Mouse (Mus musculus): ENCODE data around the gene Nt5c2.
"Not testable (repeated sequence)": the region's sequence is repeated elsewhere in the genome, so short reads cannot be mapped to it uniquely, and the experiment has no call there.

The Nt5c2 gene

DNA sequence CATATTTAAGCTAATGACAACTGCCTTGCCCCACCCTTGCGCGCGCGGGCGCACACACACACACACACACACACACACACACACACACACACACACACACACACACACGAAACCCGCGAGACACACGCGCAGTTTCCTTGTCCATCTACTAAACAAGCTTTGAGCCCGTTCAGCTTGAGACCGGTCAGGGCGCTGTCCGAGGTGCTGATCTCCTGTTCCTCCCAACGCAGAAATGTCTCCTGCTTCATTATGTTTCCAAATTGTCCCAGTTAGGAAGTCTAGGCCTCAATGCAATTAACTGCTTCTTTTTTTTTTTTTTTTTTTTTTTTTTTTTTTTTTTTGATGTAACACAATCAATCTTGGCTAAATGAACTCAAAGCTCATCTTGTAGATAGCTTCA is 1.5 kb upstream of the Nt5c2 start:
- DNase-seq (ENCODE audit: low spot score) = peak; percentile 20

DNA sequence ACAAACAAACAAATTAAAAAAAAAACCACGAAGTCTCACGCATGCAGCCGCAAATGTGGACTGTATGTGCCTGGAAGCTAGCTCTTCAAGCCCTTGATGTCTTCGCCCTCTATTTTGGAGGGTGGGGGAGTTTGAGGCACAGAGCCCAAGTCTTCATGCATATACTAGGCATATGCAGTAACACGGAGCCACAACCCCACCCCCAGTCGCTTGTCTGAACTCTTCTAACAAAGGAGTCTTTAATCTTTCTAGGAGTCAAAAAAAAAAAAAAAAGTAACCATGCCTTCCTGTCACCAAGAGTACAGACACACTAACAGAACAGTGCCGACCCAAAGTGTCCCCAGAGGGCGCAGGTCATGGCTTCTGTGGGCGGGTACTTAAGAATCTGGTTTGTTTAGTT is 1.0 kb upstream of the Nt5c2 start:
- no peak for DNase-seq (ENCODE audit: low spot score)

DNA sequence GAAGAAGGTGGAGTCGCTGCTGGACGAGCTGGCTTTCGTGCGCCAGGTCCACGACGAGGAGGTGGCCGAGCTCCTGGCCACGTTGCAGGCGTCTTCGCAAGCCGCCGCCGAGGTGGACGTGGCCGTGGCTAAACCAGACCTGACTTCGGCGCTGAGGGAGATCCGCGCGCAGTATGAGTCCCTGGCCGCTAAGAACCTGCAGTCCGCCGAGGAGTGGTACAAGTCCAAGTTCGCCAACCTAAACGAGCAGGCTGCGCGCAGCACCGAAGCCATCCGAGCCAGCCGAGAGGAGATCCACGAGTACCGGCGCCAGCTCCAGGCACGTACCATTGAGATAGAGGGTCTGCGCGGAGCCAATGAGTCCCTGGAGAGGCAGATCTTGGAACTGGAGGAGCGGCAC is 443 bp upstream of the Nt5c2 start:
- no peak for DNase-seq (ENCODE audit: low spot score)

DNA sequence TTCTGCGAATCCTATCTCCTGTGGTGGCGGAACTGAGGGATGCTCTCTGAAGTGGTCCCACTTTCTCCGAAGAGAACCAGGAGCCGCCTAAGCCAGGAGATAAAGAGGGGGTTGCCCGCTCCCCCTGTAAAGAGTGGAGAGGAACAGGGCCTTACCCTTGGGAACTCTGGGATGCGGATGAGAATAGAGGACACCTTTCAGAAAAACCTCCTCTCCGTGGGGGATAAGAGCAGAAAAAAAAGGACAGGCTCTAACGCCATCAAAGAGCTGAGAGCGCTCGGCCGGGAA is 850 bp downstream of the Nt5c2 start:
- DNase-seq (ENCODE audit: low spot score) = no peak

DNA sequence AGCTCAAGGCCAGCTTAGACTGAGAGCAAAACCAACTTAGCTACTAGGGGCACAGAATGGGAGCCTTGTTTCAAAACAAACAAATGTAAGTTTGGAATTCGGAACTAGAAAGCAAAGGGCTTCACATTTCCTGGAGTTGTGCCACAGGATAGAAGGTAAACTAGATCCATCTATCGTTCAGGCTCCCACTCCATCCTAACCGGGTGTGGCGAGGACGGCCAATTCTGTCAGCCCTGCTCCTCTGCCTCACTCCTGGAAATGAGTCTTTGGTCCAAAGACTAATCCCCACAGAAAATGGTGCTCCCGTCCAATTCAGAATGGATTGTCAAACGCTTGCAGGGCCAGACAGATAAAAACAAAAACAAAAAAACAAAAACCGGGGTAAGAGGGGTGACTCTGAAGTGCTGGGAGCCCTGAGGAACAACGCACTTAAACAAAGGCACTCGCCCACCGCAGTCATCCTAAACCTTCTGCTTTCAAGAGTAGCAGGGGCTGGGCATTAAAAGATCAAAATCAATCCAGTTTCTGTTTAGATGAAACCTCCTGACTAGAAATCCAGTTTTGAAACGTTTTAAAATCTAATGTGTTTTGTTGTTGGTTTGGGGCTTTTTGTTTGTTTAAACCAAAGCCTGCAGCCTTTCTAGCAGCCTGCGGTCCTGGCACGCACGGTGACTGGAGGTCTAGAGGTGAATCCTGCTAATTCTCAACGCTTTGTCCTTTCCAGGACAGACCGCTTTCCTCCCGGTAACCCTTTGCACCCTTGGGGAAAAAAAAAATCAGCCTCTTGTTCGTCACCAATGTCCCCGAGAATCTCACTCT is 1.4 kb downstream of the Nt5c2 start:
- DNase-seq (ENCODE audit: low spot score) = no peak

DNA sequence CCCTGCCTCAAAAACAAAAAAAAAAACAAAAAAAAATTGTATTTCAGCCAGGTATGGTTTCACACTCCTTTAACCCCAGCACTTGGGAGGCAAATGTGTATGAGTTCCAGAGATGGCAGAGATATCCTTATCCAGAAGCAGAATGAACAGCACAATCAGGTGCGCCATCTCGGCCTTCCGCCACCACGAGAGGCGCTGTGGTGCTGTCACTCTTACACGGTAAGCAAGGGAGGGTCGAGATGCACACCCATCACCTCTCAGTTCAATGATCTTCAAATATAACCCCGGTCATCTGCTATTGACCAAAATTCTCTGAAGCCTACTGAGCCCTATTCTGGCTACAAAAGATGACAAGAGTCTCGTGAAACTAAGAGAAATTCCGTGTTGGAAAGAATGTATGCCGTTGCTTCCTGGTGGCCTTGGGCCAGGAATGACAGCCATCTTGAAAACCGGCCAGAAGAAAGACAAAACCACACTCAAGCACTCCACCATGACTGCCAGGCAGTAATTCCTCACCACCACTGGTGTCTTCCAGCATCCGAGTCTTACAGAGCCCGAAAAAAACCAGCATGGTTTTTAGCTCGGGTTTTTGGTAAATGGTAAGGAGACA is 2.3 kb downstream of the Nt5c2 start:
- no peak for DNase-seq (ENCODE audit: low spot score)

DNA sequence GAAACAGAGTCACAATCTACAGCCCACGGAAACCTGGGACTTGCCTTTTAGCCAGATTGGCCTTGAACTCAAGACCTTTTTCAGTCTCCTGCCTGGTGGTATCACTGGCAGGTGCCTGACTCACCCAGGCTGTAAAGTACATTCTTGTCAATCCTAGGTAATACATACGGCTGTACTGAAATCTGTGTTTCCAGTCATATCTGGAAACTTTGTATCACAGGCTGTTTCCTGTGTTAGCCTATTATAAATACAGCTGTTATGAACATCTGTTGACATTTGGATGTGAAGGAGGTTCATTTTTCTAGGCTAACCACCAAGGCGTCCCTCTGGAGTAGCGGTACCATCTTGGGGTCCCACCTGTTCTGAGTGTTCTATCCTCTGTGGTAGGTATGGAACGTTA is 5.0 kb downstream of the Nt5c2 start:
- no peak for DNase-seq (ENCODE audit: low spot score)

DNA sequence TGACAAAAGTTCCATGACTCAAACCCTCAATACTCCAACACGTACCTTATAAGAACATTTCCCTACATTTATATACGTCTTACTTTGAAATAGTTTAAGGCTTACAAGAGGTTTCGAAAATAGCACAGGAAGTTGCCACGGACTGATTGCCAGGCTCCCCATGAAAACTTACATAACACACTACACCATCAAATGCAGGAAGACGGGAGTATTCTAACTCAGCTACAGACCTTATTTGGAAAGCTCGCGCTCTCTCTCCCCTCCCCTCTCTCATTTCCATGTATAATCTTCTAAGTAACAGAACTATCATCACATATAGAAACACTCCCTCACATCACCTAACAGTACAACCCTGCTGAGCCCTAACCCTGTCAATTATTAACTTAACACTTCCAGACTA is 5.5 kb downstream of the Nt5c2 start:
- DNase-seq (ENCODE audit: low spot score) = no peak

DNA sequence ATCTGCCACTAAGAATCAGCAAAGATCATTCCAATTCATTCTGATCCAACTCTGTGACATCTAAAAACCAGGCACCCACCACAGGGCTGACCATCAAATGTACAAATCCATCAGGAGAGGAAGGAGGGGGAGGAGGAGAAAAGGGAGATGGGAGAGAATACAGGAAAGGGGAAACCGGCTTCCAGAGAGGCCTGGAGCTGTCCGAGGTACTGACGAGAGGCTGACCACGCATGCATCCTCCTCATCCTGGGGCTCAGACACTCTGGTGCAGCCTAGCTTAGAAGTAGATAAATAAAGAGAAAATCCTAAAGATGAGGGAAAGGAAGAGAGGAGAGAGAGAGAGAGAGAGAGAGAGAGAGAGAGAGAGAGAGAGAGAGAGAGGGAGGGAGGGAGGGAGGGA is 8.6 kb downstream of the Nt5c2 start:
- no peak for DNase-seq (ENCODE audit: low spot score)

DNA sequence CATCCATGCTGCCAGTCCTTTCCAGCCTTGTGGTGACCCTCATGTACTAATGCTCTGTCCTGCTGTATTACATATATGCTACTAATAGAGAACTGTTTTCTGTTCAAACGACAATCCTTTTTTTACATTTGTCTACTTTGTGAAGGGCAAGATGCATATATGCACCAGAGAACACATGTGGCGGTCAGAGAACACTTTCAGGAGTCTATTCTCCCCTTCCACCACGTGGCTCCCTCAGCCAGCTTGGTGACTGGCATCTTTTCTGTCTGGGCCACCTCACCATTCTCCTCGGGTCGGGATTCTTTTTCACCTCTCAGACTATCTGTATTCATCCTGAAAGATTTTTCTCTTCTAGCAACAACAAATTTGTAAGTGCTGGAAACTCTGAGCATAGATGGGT is 9.1 kb downstream of the Nt5c2 start:
- DNase-seq (ENCODE audit: low spot score) = no peak

DNA sequence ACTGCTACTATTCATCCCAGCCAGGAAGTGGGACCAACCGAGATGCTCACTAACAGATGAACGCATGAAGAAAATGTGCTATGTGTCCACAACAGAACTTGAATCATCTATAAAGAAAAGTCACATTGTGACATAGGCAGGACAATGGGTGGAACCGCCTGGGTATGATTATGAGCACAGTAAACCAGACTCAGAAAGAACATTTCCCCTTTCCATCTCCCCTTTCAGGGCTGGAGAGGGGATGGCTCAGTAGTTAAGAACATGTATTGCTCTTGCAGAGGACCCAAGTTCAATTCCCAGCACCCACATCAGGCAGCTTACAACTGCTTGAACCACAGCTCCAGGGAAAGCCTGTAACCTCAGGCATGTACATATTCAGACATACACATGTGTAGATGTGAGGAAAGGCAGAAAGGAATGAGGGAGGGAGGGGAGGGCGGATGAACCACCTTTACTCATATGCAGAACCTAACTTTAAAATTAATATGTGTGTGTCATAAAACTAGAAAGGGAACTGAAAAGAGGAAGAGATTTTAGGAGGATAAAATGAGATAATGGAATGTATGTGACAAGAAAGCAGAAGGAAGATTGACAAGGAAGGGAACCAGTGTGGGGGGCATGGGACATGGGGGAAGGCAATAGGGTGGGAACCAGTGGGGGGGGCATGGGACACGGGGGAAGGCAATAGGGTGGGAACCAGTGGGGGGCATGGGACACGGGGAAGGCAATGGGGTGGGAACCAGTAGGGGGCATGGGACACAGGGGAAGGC is 11.0 kb downstream of the Nt5c2 start:
- DNase-seq (ENCODE audit: low spot score) = no peak

DNA sequence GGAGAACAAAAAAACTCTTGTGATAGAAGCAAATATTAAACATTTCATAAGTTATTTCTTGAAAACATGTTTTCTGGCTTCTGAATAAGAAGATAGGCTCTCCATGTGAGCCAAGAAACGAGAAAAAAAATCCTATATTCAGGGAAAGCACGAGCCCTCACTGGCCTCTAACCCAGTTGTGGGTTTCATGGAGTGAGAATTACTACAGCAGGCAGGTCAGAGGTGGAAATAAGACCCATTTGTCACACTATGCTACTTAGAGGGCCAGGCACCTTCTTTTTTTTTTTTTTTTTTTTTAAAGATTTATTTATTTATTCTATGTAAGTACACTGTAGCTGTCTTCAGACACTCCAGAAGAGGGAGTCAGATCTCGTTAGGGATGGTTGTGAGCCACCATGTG is 14.6 kb downstream of the Nt5c2 start:
- not testable (repeated sequence) for DNase-seq (ENCODE audit: low spot score)

DNA sequence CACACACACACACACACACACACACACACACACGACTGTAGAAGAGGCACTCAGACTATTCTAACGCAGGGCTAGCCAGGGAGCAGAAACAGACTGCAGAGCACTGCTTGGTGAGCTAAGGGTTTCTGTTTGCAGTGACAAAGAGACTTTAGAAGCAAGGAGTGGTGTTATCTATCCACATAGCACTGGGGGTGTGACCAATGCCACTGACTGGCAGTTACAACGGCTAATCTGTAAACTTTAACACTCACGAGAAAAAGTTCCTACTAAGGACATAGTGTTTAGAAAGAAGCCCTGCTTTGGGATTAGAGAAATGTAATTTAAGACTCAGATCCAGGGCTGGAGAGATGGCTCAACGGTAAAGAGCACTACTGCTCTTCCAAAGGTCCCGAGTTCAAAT is 15.2 kb downstream of the Nt5c2 start:
- no peak for DNase-seq (ENCODE audit: low spot score)

DNA sequence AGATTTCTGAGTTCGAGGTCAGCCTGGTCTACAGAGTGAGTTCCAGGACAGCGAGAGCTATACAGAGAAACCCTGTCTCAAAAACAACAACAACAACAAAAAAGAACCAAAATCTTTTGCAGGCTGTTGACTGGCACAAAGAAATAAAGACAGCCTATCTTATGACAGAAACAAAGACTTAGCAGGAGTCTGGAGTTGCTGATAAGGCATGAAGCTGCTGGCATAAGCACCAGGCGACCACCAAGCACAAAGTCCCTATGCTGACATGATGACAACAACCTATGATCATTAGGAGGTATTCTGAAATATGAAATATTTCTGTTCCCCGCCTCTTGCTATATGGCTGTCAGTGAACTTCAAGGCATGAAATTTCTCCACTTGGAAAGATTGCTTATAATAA is 16.0 kb downstream of the Nt5c2 start:
- no peak for DNase-seq (ENCODE audit: low spot score)

DNA sequence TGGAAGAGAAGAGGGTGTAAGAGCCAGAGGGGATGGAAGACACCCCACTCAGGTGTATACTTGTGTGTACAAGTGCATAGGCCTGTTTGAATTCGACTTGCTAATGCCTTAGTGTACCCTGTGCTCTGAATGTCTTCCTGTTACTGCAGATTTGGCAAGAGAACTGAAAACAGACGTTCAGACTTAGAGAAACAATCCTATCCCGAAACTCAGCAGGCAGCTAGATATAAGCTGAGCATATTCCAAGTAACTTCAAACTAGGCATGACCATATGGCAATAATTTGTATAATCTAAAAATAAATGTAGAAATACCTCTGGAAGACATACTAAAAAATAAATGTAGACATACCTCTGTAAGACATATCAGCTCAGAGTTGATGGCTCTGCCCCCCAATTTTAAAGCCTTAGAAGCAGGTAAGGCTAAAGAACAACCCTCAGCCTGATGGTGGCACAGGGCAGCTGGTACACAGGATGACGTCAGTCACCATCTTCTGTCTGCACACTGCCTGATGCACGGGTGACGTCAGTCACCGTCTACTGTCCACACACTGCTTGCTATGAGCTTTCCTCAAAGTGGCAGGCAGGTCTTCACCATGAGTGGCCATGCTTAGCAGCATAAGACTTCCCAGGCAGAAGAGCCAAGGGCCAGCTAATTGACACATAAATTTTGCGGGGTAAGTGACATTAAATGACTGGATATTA is 16.6 kb downstream of the Nt5c2 start:
- DNase-seq (ENCODE audit: low spot score) = no peak

DNA sequence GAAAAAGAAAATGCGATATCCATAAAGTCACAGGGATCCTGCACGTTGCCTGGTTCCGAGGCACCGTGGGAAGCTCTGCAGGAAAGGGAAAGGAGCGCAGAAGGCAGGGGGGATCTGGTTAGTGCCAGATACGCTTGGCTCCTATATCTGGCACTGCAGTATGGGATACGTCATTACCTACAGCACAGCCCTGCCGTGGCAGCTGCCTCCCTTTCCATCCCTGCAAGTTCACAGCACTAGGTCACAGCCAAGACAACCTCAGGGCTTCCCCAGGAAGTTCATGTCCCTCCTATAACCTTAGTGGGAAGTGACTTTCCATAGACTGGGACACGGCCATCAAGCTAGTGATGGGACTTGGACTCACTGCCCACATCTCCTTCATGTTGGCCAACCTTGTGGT is 18.9 kb downstream of the Nt5c2 start:
- no peak for DNase-seq (ENCODE audit: low spot score)

DNA sequence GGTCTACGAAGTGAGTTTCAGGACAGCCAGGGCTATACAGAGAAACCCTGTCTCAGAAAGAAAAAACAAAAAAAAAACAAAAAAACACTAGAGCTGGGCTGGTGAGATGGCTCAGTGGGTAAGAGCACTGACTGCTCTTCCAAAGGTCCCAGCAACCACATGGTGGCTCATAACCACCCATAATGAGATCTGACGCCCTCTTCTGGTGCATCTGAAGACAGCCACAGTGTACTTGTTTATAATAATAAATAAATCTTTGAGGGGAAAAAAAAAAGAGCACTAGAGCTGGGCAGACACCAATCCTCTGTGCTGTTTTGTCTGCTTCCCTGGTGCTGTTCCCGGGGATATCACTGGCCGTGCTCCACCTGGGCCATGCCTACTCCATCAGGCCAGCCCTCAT is 22.6 kb downstream of the Nt5c2 start:
- not testable (repeated sequence) for DNase-seq (ENCODE audit: low spot score)

DNA sequence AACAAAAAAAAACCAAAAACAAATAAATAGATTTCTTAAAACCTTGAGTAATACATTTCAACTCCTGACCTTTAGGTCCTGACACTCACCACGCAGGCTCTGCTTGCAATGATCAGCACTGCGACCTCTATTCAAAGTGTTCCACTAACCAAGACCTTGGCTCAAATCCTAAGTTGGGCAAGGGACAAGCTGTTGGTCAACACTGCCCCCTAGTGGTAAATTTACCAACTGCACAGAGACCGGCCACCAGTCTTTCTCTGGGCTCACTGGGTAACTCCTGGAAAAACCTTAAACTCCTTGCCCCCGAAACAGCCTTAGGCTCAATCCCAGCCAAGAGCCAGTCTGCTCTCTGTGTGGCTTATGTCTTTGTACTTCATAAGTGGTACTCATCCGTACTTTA is 23.8 kb downstream of the Nt5c2 start:
- DNase-seq (ENCODE audit: low spot score) = peak; percentile 77

DNA sequence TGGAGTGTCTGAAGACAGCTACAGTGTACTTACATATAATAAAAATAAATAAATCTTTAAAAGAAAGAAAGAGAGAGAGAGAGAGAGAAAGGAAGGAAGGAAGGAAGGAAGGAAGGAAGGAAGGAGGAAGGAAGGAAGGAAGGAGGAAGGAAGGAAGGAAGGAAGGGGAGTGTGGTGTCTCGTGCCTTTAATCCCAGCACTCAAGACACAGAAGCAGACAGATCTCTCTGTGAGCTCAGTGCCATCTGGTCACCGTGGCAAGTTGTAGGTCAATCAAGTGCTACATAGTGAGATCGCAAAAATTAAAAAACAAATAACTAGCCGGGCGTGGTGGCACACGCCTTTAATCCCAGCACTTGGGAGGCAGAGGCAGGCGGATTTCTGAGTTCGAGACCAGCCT is 24.3 kb downstream of the Nt5c2 start:
- not testable (repeated sequence) for DNase-seq (ENCODE audit: low spot score)

DNA sequence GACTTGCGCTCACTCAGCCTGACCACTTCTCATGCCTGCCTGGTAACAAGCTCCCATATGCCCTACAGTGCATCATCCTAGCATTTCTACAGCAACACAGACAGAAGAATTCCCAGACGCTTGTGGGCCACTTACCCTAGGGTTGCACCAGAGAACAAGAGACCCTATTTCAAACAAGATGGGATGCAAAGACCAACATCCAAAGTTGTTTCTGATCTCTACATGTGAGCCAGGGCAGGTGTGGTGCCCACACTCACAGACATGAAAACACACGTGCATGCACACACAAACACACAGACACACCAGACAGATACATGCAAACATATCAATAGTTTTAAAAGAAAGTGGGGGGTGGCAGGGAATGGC is 24.8 kb downstream of the Nt5c2 start:
- no peak for DNase-seq (ENCODE audit: low spot score)

DNA sequence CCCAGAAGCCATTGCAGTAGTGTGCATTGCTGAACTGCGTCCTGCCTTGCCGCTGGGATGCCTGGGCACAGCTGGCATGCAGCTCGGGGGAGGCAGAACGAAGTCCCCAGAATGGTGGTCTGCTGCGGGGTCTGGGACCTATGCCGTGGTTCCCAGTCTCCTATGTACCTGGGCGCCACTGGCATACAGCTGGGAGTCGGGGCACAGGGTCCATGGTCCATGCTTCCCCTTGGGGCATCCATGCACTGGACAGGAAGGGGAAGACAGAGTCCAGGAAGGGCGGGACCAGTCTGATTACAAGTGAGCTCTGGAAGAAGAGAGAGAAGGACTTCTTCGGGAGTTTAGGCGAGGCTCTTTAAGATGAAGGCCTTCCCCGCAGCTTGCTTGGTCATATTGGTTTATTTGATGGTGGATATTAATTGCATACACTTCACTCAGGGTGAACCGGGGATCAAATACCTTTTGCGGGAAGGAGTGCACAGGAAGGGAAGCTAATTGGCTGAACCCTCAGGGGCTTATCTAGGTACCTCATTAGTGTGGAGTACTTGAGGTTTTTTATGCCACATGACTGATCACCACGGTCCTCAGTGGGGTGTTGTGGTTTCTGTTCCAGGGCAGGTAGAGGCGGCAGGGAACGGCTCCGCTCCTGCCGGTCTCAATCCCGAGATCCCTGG is 25.3 kb downstream of the Nt5c2 start:
- no peak for DNase-seq (ENCODE audit: low spot score)
